Mouse (Mus musculus): ENCODE measurements at regions not wholly inside any gene's neighbourhood (a gene's known extent, or its start where the extent isn't known, plus 50 kb on each side); places are given as distances from the start of the nearest gene placed in this dataset.
"Not testable (repeated sequence)": the region's sequence is repeated elsewhere in the genome, so short reads cannot be mapped to it uniquely, and the experiment has no call there.

- DNase-seq (ENCODE audit: low spot score), result peak; percentile 57
These were observed 242.1 kb downstream of the Gm21863 start for GRCm38 (mm10) chr12:20196386-20196785.

- peak; percentile 4 for DNase-seq (ENCODE audit: low spot score)
These were observed 242.6 kb downstream of the Gm21863 start for GRCm38 (mm10) chr12:20196905-20197304.

GRCm38 (mm10) chr12:20223921-20224320 is 269.6 kb downstream of the Gm21863 start:
- not testable (repeated sequence) for DNase-seq (ENCODE audit: low spot score)

GRCm38 (mm10) chr12:20226831-20227230 is 272.5 kb downstream of the Gm21863 start:
- DNase-seq (ENCODE audit: low spot score), result peak; percentile 2

GRCm38 (mm10) chr12:20227427-20228160 is 273.3 kb downstream of the Gm21863 start:
- peak; percentile 5 for DNase-seq (ENCODE audit: low spot score)

- DNase-seq (ENCODE audit: low spot score), result peak; percentile 21
These were observed 274.2 kb downstream of the Gm21863 start for GRCm38 (mm10) chr12:20228321-20228999.

GRCm38 (mm10) chr12:20229441-20229840 is 275.1 kb downstream of the Gm21863 start:
- DNase-seq (ENCODE audit: low spot score), result peak; percentile 1

GRCm38 (mm10) chr12:20230141-20230892 is 276.0 kb downstream of the Gm21863 start:
- DNase-seq (ENCODE audit: low spot score), result peak; percentile 33

- DNase-seq (ENCODE audit: low spot score), result peak; percentile 16
These were observed 276.6 kb downstream of the Gm21863 start for GRCm38 (mm10) chr12:20230893-20231235.

- no peak for DNase-seq (ENCODE audit: low spot score)
These were observed 277.2 kb downstream of the Gm21863 start for GRCm38 (mm10) chr12:20231528-20231927.

GRCm38 (mm10) chr12:20231986-20232541 is 277.8 kb downstream of the Gm21863 start:
- DNase-seq (ENCODE audit: low spot score), result peak; percentile 17

- DNase-seq (ENCODE audit: low spot score), result peak; percentile 28
These were observed 278.6 kb downstream of the Gm21863 start for GRCm38 (mm10) chr12:20232746-20233453.

GRCm38 (mm10) chr12:20233454-20233831 is 279.1 kb downstream of the Gm21863 start:
- peak; percentile 47 for DNase-seq (ENCODE audit: low spot score)

GRCm38 (mm10) chr12:20233871-20234307 is 279.6 kb downstream of the Gm21863 start:
- DNase-seq (ENCODE audit: low spot score), result peak; percentile 50
